Mouse (Mus musculus): Measurements from ENCODE around the gene Maml2. TPM values are rescaled to one million over a fixed set of nuclear protein-coding genes. Genes with fewer than 3 reads are reported as not detected.

Maml2 gene
- polyA plus RNA-seq (2015; fragmentation: Nextera tagmentation; extraction: Ambion mirVana) = 8.1 and 9.3 TPM in 2 replicates

DNA sequence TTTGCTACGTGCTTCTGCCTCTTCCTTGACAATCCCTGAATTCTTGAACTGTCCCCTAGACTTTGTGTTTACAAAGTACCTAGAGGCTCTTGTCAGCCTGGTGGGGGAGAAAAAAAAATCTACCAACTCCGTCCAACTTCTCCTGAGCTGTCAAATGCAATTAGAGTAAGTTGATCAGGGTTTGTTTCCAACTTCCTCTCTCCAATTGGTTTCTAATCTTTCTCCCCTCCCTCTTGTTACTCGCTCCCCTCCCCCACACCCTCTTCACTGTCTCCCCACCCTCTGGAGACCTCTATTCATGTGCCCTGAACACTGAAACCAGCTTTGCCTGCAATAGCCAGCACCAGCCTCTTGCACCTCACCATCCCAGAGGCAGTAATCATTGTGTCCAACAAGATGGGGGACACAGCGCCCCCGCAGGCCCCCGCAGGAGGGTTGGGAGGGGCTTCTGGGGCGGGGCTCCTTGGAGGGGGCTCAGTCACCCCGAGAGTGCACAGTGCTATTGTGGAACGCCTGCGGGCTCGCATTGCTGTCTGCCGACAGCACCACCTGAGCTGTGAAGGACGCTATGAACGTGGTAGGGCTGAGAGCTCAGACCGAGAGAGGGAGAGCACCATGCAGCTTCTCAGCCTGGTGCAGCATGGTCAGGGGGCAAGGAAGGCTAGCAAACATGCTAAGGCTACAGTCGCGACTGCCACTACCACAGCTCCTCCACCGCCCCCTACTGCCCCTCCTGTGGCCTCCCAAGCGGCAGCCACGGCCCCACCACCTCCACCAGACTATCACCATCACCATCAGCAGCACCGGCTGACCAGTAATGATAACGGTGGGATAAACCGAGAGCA is at the start of gene Maml2:
Maml2 (plus strand) TSS at position 290 of the 845 bp plus-strand sequence.
- Histone ChIP-seq H3K27me3 (no peaks in the 10 kb centered on the region), H3K4me3 (peak within 1 kb of the TSS; percentile 55), H3K4me1 (peaks cover 55% of the 10 kb centered on the region), H3K4me2 (replicated peaks) (peak within 1 kb of the TSS; percentile 95), H3K36me3 (no peaks in the 10 kb centered on the region), H3K9ac (replicated peaks) (peak within 1 kb of the TSS; percentile 59), H3K9me3 (no peaks in the 10 kb centered on the region), H3K27ac (replicated peaks) (peak within 1 kb of the TSS; percentile 76)
- ATAC-seq (replicated peaks) = peak; percentile 77
- WGBS = 1% methylated on average over 23 of the region's 23 CpGs

GRCm38 (mm10) chr9:13248104-13248503 is 49.7 kb upstream of the Maml2 start:
- H3K27ac ChIP-seq (replicated peaks) = no peak overlapping the region
- H3K4me2 ChIP-seq (replicated peaks) = no peak overlapping the region
- H3K9me3 ChIP-seq = no peaks in the 10 kb centered on the region
- WGBS = 92% methylated on average over 4 of the region's 4 CpGs
- no peak overlapping the region for H3K4me3 ChIP-seq
- no peak for ATAC-seq (replicated peaks)
- H3K27me3 ChIP-seq = no peaks in the 10 kb centered on the region
- H3K36me3 ChIP-seq = no peaks in the 10 kb centered on the region
- peaks cover 23% of the 10 kb centered on the region for H3K4me1 ChIP-seq
- no peak overlapping the region for H3K9ac ChIP-seq (replicated peaks)

DNA sequence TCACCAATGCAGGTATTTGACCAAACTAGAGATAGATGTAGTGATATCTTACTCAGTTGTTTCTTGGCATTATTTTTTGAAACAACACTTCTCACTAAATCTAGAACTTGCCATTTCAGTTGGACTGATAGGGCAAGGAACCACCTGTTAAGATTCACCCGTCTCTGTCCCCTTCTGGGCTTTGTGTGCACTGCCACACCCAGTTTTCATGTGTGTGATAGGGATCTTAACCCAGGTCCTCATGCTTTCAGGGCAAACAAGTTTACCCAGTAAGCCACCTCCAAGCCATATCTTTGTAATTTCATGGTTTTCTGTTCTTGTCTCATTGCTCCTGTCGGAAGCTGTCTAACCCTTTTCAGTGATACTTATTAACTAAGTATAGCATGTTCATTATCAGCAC is 46.5 kb upstream of the Maml2 start:
- WGBS = 87% methylated on average over 2 of the region's 2 CpGs
- Histone ChIP-seq H3K9ac (replicated peaks) (no peak overlapping the region), H3K9me3 (no peaks in the 10 kb centered on the region), H3K36me3 (no peaks in the 10 kb centered on the region), H3K4me2 (replicated peaks) (no peak overlapping the region), H3K27me3 (no peaks in the 10 kb centered on the region), H3K27ac (replicated peaks) (no peak overlapping the region), H3K4me3 (no peak overlapping the region), H3K4me1 (peaks cover 6% of the 10 kb centered on the region)
- ATAC-seq (replicated peaks) = no peak

DNA sequence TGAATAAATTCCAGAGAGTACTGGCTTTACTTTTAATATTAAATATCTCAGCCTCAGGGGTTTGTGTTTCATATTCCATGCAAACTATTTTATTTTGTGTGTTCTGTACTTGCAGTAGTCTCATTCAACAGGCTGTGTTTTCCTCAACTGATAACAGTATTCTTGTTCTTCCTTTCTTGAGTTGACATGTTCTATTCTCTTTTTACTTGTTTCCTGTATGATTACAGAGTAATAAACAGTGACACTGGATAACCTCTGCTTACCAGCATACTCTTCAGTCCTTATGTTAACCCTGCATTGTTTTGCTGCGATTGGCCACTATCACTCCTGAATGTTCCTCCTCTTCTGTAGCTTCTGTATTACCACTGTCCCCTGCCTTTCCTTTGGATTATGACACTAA is 41.0 kb upstream of the Maml2 start:
- no peak for ATAC-seq (replicated peaks)
- WGBS = 100% methylated on average over 1 of the region's 1 CpGs
- H3K4me3 ChIP-seq = no peak overlapping the region
- no peaks in the 10 kb centered on the region for H3K4me1 ChIP-seq
- no peak overlapping the region for H3K27ac ChIP-seq (replicated peaks)
- H3K9me3 ChIP-seq = no peaks in the 10 kb centered on the region
- H3K36me3 ChIP-seq = no peaks in the 10 kb centered on the region
- H3K27me3 ChIP-seq = no peaks in the 10 kb centered on the region
- H3K9ac ChIP-seq (replicated peaks) = no peak overlapping the region
- no peak overlapping the region for H3K4me2 ChIP-seq (replicated peaks)

DNA sequence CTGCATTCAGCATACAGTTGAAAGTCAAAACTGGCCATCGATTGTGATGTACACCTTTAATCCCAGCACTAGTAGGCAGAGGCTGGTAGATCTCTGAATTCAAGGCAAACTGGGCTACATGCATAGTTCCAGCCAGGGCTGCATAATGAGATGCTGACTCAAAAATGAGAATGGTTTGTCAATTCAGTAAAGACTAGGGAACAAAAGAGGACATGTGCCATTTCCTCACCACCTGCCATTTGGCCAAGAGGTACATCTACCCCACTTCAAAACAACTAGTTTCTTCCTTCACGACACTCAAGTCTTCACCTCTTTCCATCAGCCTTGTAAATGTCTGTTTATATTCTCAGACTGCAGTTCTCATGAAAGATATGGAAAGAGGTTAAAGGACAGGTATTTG is 39.6 kb upstream of the Maml2 start:
- Histone ChIP-seq H3K36me3 (no peaks in the 10 kb centered on the region), H3K4me1 (no peaks in the 10 kb centered on the region), H3K4me3 (no peak overlapping the region), H3K9me3 (no peaks in the 10 kb centered on the region), H3K27me3 (no peaks in the 10 kb centered on the region), H3K27ac (replicated peaks) (no peak overlapping the region), H3K4me2 (replicated peaks) (no peak overlapping the region), H3K9ac (replicated peaks) (no peak overlapping the region)
- 94% methylated on average over 2 of the region's 2 CpGs for WGBS
- ATAC-seq (replicated peaks) = no peak

- Histone ChIP-seq H3K4me3 (no peak overlapping the region), H3K4me2 (replicated peaks) (no peak overlapping the region), H3K27ac (replicated peaks) (no peak overlapping the region), H3K9me3 (no peaks in the 10 kb centered on the region), H3K4me1 (no peaks in the 10 kb centered on the region), H3K27me3 (no peaks in the 10 kb centered on the region), H3K36me3 (no peaks in the 10 kb centered on the region), H3K9ac (replicated peaks) (no peak overlapping the region)
- 87% methylated on average over 3 of the region's 3 CpGs for WGBS
- no peak for ATAC-seq (replicated peaks)
Measured at GRCm38 (mm10) chr9:13260980-13261379, 36.8 kb upstream of the Maml2 start.

- no peak overlapping the region for H3K4me3 ChIP-seq
- H3K27ac ChIP-seq (replicated peaks) = no peak overlapping the region
- no peaks in the 10 kb centered on the region for H3K9me3 ChIP-seq
- WGBS = 97% methylated on average over 1 of the region's 1 CpGs
- H3K27me3 ChIP-seq = no peaks in the 10 kb centered on the region
- ATAC-seq (replicated peaks) = no peak
- no peaks in the 10 kb centered on the region for H3K36me3 ChIP-seq
- H3K4me1 ChIP-seq = no peaks in the 10 kb centered on the region
- H3K4me2 ChIP-seq (replicated peaks) = no peak overlapping the region
- no peak overlapping the region for H3K9ac ChIP-seq (replicated peaks)
Measured at GRCm38 (mm10) chr9:13273219-13273618, 24.5 kb upstream of the Maml2 start.

DNA sequence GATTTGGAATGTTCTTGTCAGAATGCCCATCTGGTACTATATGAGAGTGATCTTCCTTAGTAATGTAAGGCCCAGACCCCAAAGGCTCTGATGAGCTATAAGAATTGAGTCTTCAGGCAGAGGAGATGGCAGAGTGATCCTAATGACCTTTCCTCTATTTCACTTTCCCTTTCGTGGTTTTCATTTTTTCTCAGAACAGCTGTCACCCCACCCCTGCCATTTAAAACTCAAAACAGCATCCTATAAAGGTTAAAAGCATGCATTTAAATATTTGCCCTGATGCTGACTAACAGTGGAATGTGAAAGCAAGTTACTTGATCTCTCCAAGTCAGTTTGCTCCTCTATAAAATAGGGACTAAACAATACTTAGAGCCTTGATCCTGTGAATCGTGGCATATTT is 10.3 kb upstream of the Maml2 start:
- no peak overlapping the region for H3K4me3 ChIP-seq
- H3K9ac ChIP-seq (replicated peaks) = no peak overlapping the region
- ATAC-seq (replicated peaks) = no peak
- H3K9me3 ChIP-seq = no peaks in the 10 kb centered on the region
- H3K27ac ChIP-seq (replicated peaks) = no peak overlapping the region
- H3K4me2 ChIP-seq (replicated peaks) = no peak overlapping the region
- no peaks in the 10 kb centered on the region for H3K27me3 ChIP-seq
- no peaks in the 10 kb centered on the region for H3K36me3 ChIP-seq
- WGBS = 71% methylated on average over 2 of the region's 2 CpGs
- no peaks in the 10 kb centered on the region for H3K4me1 ChIP-seq

GRCm38 (mm10) chr9:13296274-13297121 is 1.3 kb upstream of the Maml2 start:
- H3K27ac ChIP-seq (replicated peaks) = peak overlapping the region; percentile 76
- WGBS = 0% methylated on average over 28 of the region's 28 CpGs
- peaks cover 41% of the 10 kb centered on the region for H3K4me1 ChIP-seq
- H3K36me3 ChIP-seq = no peaks in the 10 kb centered on the region
- H3K9me3 ChIP-seq = no peaks in the 10 kb centered on the region
- ATAC-seq (replicated peaks) = peak; percentile 93
- peak overlapping the region; percentile 95 for H3K4me2 ChIP-seq (replicated peaks)
- peak overlapping the region; percentile 55 for H3K4me3 ChIP-seq
- no peaks in the 10 kb centered on the region for H3K27me3 ChIP-seq
- H3K9ac ChIP-seq (replicated peaks) = peak overlapping the region; percentile 59

- no peak for ATAC-seq (replicated peaks)
- H3K36me3 ChIP-seq = no peaks in the 10 kb centered on the region
- H3K4me1 ChIP-seq = peaks cover 48% of the 10 kb centered on the region
Measured at GRCm38 (mm10) chr9:13297122-13297667, 562 bp upstream of the Maml2 start.

GRCm38 (mm10) chr9:13298513-13298878 is 739 bp downstream of the Maml2 start:
- Histone ChIP-seq H3K36me3 (no peaks in the 10 kb centered on the region), H3K4me1 (peaks cover 60% of the 10 kb centered on the region), H3K9ac (replicated peaks) (peak overlapping the region; percentile 59), H3K4me2 (replicated peaks) (peak overlapping the region; percentile 95), H3K27ac (replicated peaks) (no peak overlapping the region; the same call in 1 of the 2 replicates), H3K27me3 (no peaks in the 10 kb centered on the region), H3K9me3 (no peaks in the 10 kb centered on the region), H3K4me3 (peak overlapping the region; percentile 55)
- WGBS = 22% methylated on average over 9 of the region's 9 CpGs
- ATAC-seq (replicated peaks) = no peak

More at GRCm38 (mm10) chr9:13297122-13297667, 562 bp upstream of the Maml2 start:
- under 1% methylated on average over 12 of the region's 12 CpGs for WGBS
- no peaks in the 10 kb centered on the region for H3K9me3 ChIP-seq
- no peaks in the 10 kb centered on the region for H3K27me3 ChIP-seq
- H3K27ac ChIP-seq (replicated peaks) = peak overlapping the region; percentile 76
- H3K4me2 ChIP-seq (replicated peaks) = peak overlapping the region; percentile 95
- peak overlapping the region; percentile 59 for H3K9ac ChIP-seq (replicated peaks)
- H3K4me3 ChIP-seq = peak overlapping the region; percentile 55

- no peaks in the 10 kb centered on the region for H3K9me3 ChIP-seq
- no peak overlapping the region for H3K27ac ChIP-seq (replicated peaks)
- no peak overlapping the region for H3K9ac ChIP-seq (replicated peaks)
- peaks cover 64% of the 10 kb centered on the region for H3K4me1 ChIP-seq
- peak overlapping the region; percentile 95 for H3K4me2 ChIP-seq (replicated peaks)
- ATAC-seq (replicated peaks) = no peak
- no peaks in the 10 kb centered on the region for H3K36me3 ChIP-seq
- no peaks in the 10 kb centered on the region for H3K27me3 ChIP-seq
- 74% methylated on average over 6 of the region's 6 CpGs for WGBS
- H3K4me3 ChIP-seq = peak overlapping the region; percentile 55
Measured at GRCm38 (mm10) chr9:13299190-13299589, 1.4 kb downstream of the Maml2 start.
